Mouse (Mus musculus): ENCODE results near the gene Plekho2. TPM values are rescaled to one million over a fixed set of nuclear protein-coding genes. Genes with fewer than 3 reads are reported as not detected.

Plekho2 gene
- total RNA-seq (2021) = 10 to 100 TPM; 14.6 TPM
- long read RNA-seq, experiment 1, transcript Plekho2-201 (6 exons, 3,273 nt) = major isoform, 7 of 10 reads
- long read RNA-seq, experiment 1, partial matches to known transcripts = 0 of 10 reads
- long read RNA-seq, experiment 1, other reads (novel, unspliced or antisense) = 3 of 10 reads
- long read RNA-seq, experiment 2, transcript Plekho2-201 (6 exons, 3,273 nt) = major isoform, 9 of 11 reads
- long read RNA-seq, experiment 2, partial matches to known transcripts = 1 of 11 reads
- long read RNA-seq, experiment 2, other reads (novel, unspliced or antisense) = 1 of 11 reads

GRCm38 (mm10) chr9:65579781-65580371 lies at the start of gene Plekho2:
Gene Plekho2 (minus strand): TSS chr9:65580040.
- intact Hi-C loops (cut with DNase I) = loop anchor here (2.0 to 5.0 kb wide), 2 partner anchors 27 to 118 kb away; partner anchors contain the start of gene Spg21
- DNase-seq = peak; percentile 93

GRCm38 (mm10) chr9:65629025-65629766 lies 49.4 kb upstream of the Plekho2 start, which contains the start of gene Rbpms2:
Gene Rbpms2 (plus strand): TSS chr9:65629648.
- intact Hi-C loops (cut with DNase I) = loop anchor here (5.0 kb wide), 1 partner anchor 33 kb away; no protein-coding TSS in a partner anchor
- peak; percentile 59 for DNase-seq

- intact Hi-C loops (cut with DNase I) = no loop called here
- DNase-seq = no peak
Measured at GRCm38 (mm10) chr9:65624266-65624665, 44.4 kb upstream of the Plekho2 start.

GRCm38 (mm10) chr9:65622826-65623225 lies 43.0 kb upstream of the Plekho2 start:
- no peak for DNase-seq
- intact Hi-C loops (cut with DNase I) = no loop called here

- intact Hi-C loops (cut with DNase I) = no loop called here
Measured at GRCm38 (mm10) chr9:65621666-65622065, 41.8 kb upstream of the Plekho2 start.

GRCm38 (mm10) chr9:65621196-65621595 lies 41.4 kb upstream of the Plekho2 start:
- intact Hi-C loops (cut with DNase I) = no loop called here
- no peak for DNase-seq

More at GRCm38 (mm10) chr9:65621666-65622065, 41.8 kb upstream of the Plekho2 start:
- DNase-seq = no peak

GRCm38 (mm10) chr9:65619311-65619710 lies 39.5 kb upstream of the Plekho2 start:
- no peak for DNase-seq
- intact Hi-C loops (cut with DNase I) = no loop called here

- intact Hi-C loops (cut with DNase I) = no loop called here
- DNase-seq = no peak
Measured at GRCm38 (mm10) chr9:65613098-65613497, 33.3 kb upstream of the Plekho2 start.

- no peak for DNase-seq
- intact Hi-C loops (cut with DNase I) = no loop called here
Measured at GRCm38 (mm10) chr9:65611969-65612486, 32.2 kb upstream of the Plekho2 start.

GRCm38 (mm10) chr9:65607120-65607519 lies 27.3 kb upstream of the Plekho2 start:
- intact Hi-C loops (cut with DNase I) = loop anchor here (2.0 to 5.0 kb wide), 2 partner anchors 222 to 245 kb away; no protein-coding TSS in a partner anchor
- no peak for DNase-seq

- no peak for DNase-seq
- intact Hi-C loops (cut with DNase I) = loop anchor here (2.0 to 5.0 kb wide), 2 partner anchors 222 to 246 kb away; no protein-coding TSS in a partner anchor
Measured at GRCm38 (mm10) chr9:65606321-65607109, 26.7 kb upstream of the Plekho2 start.

- intact Hi-C loops (cut with DNase I) = loop anchor here (1.0 to 5.0 kb wide), 3 partner anchors 59 to 247 kb away; no protein-coding TSS in a partner anchor
- peak; percentile 59 to 79 for DNase-seq
Measured at GRCm38 (mm10) chr9:65605471-65606136, 25.8 kb upstream of the Plekho2 start.

GRCm38 (mm10) chr9:65603401-65604102 lies 23.7 kb upstream of the Plekho2 start:
- peak in 1 of 2 experiments; percentile 28 for DNase-seq
- intact Hi-C loops (cut with DNase I) = no loop called here

GRCm38 (mm10) chr9:65600951-65601350 lies 21.1 kb upstream of the Plekho2 start:
- intact Hi-C loops (cut with DNase I) = no loop called here

GRCm38 (mm10) chr9:65598765-65599249 lies 19.0 kb upstream of the Plekho2 start:
- intact Hi-C loops (cut with DNase I) = no loop called here
- DNase-seq = peak; percentile 61 to 72

More at GRCm38 (mm10) chr9:65600951-65601350, 21.1 kb upstream of the Plekho2 start:
- no peak for DNase-seq

- no peak for DNase-seq
- intact Hi-C loops (cut with DNase I) = no loop called here
Measured at GRCm38 (mm10) chr9:65593596-65593995, 13.8 kb upstream of the Plekho2 start.

- DNase-seq = no peak
- intact Hi-C loops (cut with DNase I) = no loop called here
Measured at GRCm38 (mm10) chr9:65592721-65593120, 12.9 kb upstream of the Plekho2 start.

- intact Hi-C loops (cut with DNase I) = no loop called here
- no peak for DNase-seq
Measured at GRCm38 (mm10) chr9:65589091-65589490, 9.3 kb upstream of the Plekho2 start.
